Mouse (Mus musculus) MEL-GATA-1-ER (cell line): ENCODE data around the gene Map3k7cl.

Source experiments
- DNase-seq: peaks from one replicate; pipeline ENCODE4 v3.0.0-alpha.2; 2012; ENCODE audit warnings: low read depth; ENCODE audit errors: extremely low read depth

The Map3k7cl gene

DNA sequence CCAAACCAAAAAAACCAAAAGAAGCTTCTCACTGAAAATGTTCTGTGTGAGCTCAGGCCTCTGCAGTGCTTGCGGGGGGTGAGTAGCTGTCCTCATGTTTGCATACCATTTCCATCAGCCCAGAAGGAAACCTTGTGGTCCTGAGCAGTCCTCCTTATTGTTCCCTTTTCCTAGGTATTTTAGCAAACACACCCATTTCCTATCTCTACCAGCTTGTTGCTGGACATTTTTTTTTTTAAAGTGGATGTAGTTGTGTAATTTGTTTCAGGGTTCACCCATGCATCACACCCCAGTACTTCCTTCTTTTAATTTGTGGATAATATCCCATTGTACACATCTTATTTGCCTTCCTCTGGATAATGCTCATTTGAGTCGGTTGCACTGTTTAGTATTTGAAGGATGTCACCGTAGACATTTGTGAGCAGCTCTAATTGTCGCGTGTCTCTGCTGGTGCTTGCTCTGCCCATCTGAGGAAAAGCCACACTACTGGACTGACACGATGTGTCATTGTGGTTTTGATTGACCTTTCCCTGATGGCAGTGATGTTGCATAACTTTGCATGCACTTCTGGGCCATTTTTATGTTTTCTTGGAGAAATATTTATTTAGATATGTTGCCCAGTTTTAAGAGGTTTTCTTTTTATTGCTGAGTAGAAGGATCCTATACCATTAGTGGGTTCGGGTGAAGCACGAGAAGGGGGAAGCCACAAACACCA is 32.6 kb downstream of the Map3k7cl start:
- no peak for DNase-seq

GRCm38 (mm10) chr16:87587843-87588242 is 34.7 kb downstream of the Map3k7cl start:
- no peak for DNase-seq

DNA sequence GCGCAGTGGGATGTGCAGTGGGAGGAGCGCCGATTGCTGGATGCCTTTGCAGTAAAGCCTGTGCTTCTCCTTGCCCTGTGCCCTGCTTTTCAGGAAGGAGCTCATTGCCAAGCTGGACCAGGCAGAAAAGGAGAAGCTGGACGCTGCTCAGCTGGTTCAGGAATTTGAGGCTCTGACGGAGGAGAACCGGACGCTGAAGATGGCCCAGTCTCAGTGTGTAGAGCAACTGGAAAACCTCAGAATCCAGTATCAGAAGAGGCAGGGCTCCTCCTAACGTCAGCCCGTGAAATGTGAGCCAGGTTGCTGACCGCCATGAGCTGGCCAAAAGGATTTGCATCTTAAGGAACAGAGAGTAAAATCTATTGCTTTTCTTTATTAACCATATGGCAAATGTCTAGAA is 41.0 kb downstream of the Map3k7cl start:
- no peak for DNase-seq

- DNase-seq = no peak
Observed at GRCm38 (mm10) chr16:87595149-87595548, 42.0 kb downstream of the Map3k7cl start.

DNA sequence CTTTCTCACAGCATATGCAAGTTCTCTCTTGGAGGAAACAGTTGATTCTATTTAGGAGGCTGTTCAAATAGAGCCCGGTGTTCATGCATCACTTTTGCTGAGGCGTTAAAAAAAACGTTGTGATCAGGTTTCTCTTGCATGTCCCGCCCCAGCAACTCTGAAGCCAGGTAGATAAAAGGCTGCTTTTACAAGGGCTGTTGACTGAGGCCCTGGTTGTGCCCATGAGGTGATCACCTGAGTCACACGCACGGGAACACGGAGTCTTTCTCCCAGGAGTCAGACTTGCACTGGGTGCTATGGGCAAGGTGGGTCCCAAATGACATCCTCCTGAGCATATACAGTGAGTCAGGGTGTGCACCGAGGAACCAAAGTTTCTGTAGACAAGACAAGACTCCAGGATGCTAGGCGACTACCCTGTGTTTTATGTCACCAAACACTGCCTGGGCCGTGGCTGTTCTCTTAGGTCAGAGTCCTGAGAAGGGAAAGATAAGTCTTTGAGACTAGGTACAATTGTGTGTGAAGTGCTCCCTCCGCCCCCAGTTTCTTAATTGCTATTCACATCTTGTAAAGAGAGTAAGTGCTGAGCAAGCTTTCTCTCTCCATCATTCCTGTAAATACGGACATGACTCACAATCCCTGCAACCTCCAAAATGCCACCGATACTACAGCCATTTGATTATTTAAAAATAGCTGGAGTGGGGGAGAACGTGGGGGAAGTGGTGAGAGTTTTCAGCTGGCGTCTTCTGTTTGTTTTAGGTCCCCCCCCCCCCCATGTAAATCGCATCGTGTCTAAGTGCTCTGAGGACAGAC is 49.8 kb downstream of the Map3k7cl start:
- no peak for DNase-seq

DNA sequence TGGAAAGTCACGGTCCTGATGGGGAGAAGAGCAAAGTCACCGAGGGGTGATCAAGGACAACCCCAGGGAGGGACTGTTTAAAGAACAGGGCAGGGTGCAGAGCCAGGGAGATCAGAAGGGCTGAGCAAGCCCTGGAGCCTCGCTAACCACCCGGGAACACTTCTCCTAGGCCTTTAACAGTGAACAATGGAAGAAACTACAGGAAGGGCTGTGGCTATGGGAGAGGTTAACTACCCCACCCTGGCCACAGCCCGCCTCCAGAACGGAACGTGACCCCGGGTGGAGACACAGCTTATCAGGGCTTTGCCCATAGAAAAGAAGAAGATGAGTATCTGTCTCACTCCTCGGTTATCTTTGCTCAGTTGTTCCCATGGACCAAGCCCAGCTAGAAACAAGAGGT is 50.9 kb downstream of the Map3k7cl start:
- no peak for DNase-seq

GRCm38 (mm10) chr16:87604883-87605282 is 51.8 kb downstream of the Map3k7cl start:
- no peak for DNase-seq

DNA sequence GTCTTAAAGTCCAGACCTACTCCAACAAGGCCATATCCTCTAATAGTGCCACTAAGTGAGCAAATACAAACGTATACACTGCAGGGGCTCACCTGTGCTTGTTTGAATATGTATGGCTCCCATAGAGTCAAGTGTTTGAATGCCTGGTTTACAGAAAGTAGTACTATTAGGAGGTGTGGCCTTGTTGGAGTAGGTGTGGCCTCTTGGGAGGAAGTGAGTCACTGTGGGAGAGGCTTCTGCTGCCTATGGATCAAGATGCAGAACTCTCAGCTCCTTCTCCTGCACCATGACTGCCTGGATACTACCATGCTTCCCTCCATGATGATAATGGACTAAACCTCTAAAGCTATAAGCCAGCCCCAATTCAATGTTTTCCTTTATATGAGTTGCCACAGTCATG is 54.3 kb downstream of the Map3k7cl start:
- DNase-seq = no peak

DNA sequence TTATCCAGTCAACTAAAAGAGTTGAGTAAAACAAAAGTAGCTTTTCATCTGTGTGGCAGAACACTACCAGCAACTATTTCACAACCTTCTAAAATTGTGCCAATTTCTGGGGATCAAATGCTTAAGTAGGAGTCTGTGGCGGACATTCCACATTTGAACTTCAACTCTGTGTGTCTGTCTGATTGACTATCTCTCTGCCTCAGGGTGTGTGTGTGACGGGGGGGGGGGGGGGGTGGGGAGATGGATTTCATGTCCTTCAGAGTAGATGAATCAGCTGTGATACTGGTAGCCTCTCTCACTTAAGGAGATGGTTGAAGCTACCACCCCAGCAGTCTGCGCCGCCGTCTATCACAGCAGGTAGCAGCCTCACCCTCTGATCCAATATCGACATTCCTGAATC is 54.8 kb downstream of the Map3k7cl start:
- no peak for DNase-seq

DNA sequence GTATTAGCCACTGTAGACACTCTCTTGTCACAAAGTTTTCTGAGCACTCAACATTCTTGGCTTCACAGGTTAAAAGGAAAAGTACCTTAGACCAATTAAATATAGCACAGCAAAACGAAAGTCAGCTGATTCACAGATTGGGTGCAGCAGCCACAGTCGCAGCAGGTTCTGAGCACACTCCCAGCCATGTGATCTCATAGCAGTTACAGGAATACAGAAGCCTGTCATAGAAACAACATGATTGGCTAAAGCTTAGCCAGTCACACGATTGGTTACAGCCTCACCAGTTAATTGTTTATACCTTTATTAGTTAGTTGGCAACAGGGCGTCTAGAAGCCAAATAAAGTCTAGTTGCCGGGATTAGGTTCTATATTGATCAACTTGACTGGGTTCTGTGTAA is 57.0 kb downstream of the Map3k7cl start:
- no peak for DNase-seq

DNA sequence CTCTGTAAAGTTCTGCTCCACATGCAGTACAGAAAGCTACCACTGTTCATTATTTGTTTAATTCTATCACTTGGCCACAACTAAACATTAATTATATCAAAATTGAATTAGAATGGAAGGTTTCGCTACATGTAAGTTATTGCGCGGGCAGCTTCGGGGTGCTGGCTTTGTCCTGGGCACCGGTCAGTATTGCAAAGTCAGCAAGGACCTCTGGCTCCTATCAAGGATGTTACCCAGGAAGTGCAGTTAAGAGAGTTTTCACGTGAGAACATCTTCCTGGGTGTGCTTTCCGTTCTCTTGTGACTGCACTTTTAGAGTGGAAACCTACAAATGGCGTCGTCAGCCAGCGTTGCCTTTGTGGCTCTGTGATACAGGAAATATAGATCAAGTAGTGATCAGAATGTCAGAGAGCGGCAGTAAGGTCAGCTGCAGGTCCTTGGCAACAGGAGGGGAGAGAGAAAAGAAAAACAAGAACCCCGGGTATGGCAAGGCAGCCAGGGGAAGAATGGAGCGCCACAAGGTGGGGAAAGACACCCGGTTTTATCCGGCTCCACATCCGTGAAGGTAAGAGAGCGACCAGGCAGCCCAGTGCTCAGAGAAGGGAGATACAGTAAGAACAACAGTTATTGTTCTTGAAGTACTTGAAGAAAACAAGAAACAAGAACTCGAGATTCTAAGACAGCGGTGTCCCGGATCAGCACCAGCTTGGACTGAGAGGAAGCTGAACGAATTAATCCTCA is 57.6 kb downstream of the Map3k7cl start:
- no peak for DNase-seq

- no peak for DNase-seq
Observed at GRCm38 (mm10) chr16:87611420-87611819, 58.3 kb downstream of the Map3k7cl start.

DNA sequence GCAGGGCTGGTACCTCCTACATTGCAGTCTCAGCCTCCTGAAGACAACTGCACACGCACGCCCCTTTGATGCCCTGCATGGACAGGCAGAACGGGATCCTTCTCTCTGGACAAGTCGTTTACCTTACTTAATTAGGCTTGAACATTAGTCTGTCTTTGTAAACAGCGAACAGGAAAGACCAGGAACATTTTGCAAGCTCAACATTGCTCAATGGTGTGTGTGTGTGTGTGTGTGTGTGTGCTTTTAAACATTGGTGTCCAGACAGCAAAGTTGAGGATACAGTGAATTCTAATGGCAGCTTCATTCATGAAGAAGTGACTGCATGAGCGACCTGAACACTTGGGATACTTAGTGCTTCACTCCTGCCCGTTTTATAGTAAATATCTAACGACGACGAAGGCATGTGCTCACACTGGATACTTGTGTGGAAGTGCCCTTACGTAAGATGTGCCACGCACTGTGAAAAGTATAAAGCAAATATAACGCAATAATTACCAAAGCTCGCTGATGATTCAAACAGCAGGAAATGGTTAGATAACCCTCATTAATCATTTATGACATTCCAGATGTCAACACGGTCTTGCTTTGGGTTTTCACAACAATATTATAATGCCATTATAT is 59.2 kb downstream of the Map3k7cl start:
- DNase-seq = no peak

GRCm38 (mm10) chr16:87617377-87617776 is 64.2 kb downstream of the Map3k7cl start:
- DNase-seq = no peak

GRCm38 (mm10) chr16:87621246-87621645 is 68.1 kb downstream of the Map3k7cl start:
- no peak for DNase-seq

GRCm38 (mm10) chr16:87623881-87624280 is 70.8 kb downstream of the Map3k7cl start:
- no peak for DNase-seq

- no peak for DNase-seq
Observed at GRCm38 (mm10) chr16:87624937-87625336, 71.8 kb downstream of the Map3k7cl start.

GRCm38 (mm10) chr16:87625341-87625740 is 72.2 kb downstream of the Map3k7cl start:
- no peak for DNase-seq

- no peak for DNase-seq
Observed at GRCm38 (mm10) chr16:87625816-87626215, 72.7 kb downstream of the Map3k7cl start.

DNA sequence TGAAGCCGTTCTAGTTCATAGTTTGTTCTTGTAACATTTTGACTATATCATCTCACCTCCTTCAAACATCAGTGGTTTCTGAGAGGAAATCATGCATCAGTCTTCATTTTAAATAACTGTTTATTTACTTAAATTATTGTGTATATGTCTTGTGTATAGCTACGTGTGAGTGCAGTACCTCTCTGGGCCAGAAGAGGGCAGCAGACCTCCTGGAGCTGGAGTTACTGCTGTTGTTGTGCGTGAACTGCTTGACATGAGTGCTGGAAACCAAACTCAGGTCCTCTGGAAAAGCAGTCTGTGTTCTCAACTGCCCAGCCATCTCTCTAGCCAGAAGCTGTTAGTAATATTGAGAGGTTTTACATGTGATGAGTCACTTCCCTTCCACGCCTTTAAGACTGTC is 73.6 kb downstream of the Map3k7cl start:
- DNase-seq = no peak

DNA sequence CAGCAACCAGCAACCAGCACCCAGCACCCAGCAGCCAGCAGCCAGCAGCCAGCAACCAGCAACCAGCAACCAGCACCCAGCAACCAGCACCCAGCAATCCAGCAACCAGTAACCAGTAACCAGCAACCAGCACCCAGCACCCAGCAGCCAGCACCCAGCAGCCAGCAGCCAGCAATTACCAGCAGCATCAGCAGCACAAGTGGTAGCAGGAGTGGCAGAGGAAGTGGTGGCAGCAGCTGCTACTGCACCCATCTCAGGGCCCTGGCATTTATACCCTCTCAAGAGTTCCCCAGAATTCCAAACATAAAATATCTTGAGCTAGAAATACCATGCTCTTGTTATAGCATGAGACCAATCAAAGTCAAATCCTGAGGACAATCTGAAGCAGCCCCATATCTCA is 81.6 kb downstream of the Map3k7cl start:
- DNase-seq = no peak
